Mouse (Mus musculus): ENCODE measurements around the gene Lpar5. TPM values are rescaled to one million over a fixed set of nuclear protein-coding genes. Genes with fewer than 3 reads are reported as not detected.

Lpar5 gene
- total RNA-seq, 2 experiments from 2014 or later: 1.1 to 1.4 TPM

- DNase-seq (ENCODE audit: low spot score in 2 of 2): no peak
Measured at GRCm38 (mm10) chr6:125119387-125119786, 51.7 kb downstream of the Lpar5 start.

GRCm38 (mm10) chr6:125128724-125129123 lies 61.0 kb downstream of the Lpar5 start:
- no peak for DNase-seq (ENCODE audit: low spot score in 2 of 2)

DNA sequence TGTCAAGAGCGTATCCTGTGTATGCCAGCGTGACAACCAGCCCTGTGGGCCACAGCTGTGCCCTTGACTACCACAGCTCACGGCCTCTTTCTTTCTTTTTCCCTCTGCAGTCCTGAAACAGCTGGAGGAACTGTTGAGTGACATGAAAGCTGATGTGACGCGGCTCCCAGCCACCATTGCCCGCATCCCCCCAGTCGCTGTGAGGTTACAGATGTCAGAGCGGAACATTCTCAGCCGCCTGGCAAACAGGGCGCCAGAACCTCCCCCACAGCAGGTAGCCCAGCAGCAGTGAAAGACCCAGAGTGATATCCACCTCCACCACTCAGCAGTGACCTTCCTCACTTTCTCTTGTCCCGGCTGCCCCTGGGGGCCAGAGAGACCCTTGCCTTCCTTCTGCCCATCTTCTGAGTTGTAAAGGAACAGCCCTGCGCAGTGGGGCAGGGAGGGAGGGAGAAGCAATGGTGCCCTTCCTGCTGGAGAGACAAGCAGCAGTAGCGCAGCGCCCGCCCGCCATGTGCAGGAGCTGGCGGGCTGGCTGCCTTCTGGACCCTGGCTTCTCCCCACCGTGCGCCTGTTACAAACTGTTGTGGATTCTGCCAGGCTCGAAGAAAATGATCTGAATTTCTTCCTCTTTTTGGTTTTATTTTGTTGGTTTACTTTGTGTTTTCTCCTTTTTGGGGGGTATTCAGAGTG lies 62.1 kb downstream of the Lpar5 start:
- DNase-seq (ENCODE audit: low spot score in 2 of 2): no peak

GRCm38 (mm10) chr6:125131302-125132156 lies 63.8 kb downstream of the Lpar5 start, which contains the start of gene Nop2:
Gene Nop2 (plus strand): TSS chr6:125131909.
- peak; percentile 81 to 87 for DNase-seq (ENCODE audit: low spot score in 2 of 2)

Small RNAs within 50 kb of the gene (microRNA-seq; reads per million reads assigned to microRNA genes)
- gene Mir7045: 0.22 to 0.59 reads per million in 2 experiments

Other genes with a start within 250 kb of the Lpar5 start
- 100 to 1,000 TPM; 181 to 187 TPM for gene Usp5, start 238.4 kb upstream of the Lpar5 start, total RNA-seq (2021)
- gene Cdca3, start 238.4 kb upstream of the Lpar5 start, total RNA-seq (2021): 1 to 10 TPM; 5.4 to 6.1 TPM
- gene Gnb3, start 227.6 kb upstream of the Lpar5 start, total RNA-seq (2021): under 1 TPM in 1 of 2 experiments, not detected in 1; 0.27 TPM
- 10 to 100 TPM; 29.1 to 32.1 TPM for gene P3h3, start 210.2 kb upstream of the Lpar5 start, total RNA-seq (2021)
- gene Gpr162, start 203.9 kb upstream of the Lpar5 start, total RNA-seq (2021): 100 to 1,000 TPM; 162 to 178 TPM
- gene Cd4, start 179.7 kb upstream of the Lpar5 start, total RNA-seq (2021): 1 to 10 TPM in 1 of 2 experiments, under 1 TPM in 1; 0.62 to 1.0 TPM
- 1 to 10 TPM; 1.2 to 2.1 TPM for gene Lag3, start 156.2 kb upstream of the Lpar5 start, total RNA-seq (2021)
- 1,000 to 10,000 TPM; 1,413 to 1,419 TPM for gene Ptms, start 147.8 kb upstream of the Lpar5 start, total RNA-seq (2021)
- 100 to 1,000 TPM; 609 to 620 TPM for gene Mlf2, start 136.5 kb upstream of the Lpar5 start, total RNA-seq (2021)
- 100 to 1,000 TPM in 1 of 2 experiments, 10 to 100 TPM in 1; 97.7 to 101 TPM for gene Cops7a, start 102.4 kb upstream of the Lpar5 start, total RNA-seq (2021)
- gene Pianp, start 71.2 kb upstream of the Lpar5 start, total RNA-seq (2021): 100 to 1,000 TPM; 109 to 120 TPM
- 10 to 100 TPM; 44.4 to 45.2 TPM for gene Zfp384, start 58.8 kb upstream of the Lpar5 start, total RNA-seq (2021)
- gene Ing4, start 28.2 kb upstream of the Lpar5 start, total RNA-seq (2021): 10 to 100 TPM; 57.4 to 62.4 TPM
- 1 to 10 TPM; 7.0 to 9.2 TPM for gene Acrbp, start 18.2 kb upstream of the Lpar5 start, total RNA-seq (2021)
- gene Chd4, start 28.1 kb downstream of the Lpar5 start, total RNA-seq (2021): 100 to 1,000 TPM; 176 to 195 TPM
- 10 to 100 TPM; 35.9 to 36.1 TPM for gene Nop2, start 64.0 kb downstream of the Lpar5 start, total RNA-seq (2021)
- 10 to 100 TPM; 49.7 to 50.7 TPM for gene Iffo1, start 77.3 kb downstream of the Lpar5 start, total RNA-seq (2021)
- 1,000 to 10,000 TPM; 1,523 to 1,789 TPM for gene Gapdh, start 98.5 kb downstream of the Lpar5 start, total RNA-seq (2021)
- 10 to 100 TPM; 31.8 to 36.1 TPM for gene Ncapd2, start 123.8 kb downstream of the Lpar5 start, total RNA-seq (2021)
- gene Mrpl51, start 123.9 kb downstream of the Lpar5 start, total RNA-seq (2021): 10 to 100 TPM; 73.5 to 75.9 TPM
- gene Vamp1, start 147.6 kb downstream of the Lpar5 start, total RNA-seq (2021): 10 to 100 TPM; 26.8 to 27.1 TPM
- 1 to 10 TPM; 2.9 to 3.0 TPM for gene Tapbpl, start 163.9 kb downstream of the Lpar5 start, total RNA-seq (2021)
- gene Cd27, start 169.1 kb downstream of the Lpar5 start, total RNA-seq (2021): not detected
- not detected for gene Tuba3a, start 218.1 kb downstream of the Lpar5 start, total RNA-seq (2021)
- 10 to 100 TPM; 11.1 to 13.0 TPM for gene Ltbr, start 246.0 kb downstream of the Lpar5 start, total RNA-seq (2021)